Mouse (Mus musculus) small intestine, adult 2 months (tissue): ENCODE measurements around the gene Erbb3.

Experiments used
- CTCF ChIP-seq: fragments of 200-500 bp; IDR thresholded peaks from 2 replicates; pipeline ENCODE4 v1.5.1; 2012; ENCODE audit warnings: low read depth, mild to moderate bottlenecking, control low read depth, inconsistent platforms, low read length, moderate library complexity, mixed read lengths; ENCODE audit not compliant: insufficient replicate concordance, insufficient read length; ENCODE audit errors: extremely low read depth
- POLR2A ChIP-seq: fragments of 200-500 bp; IDR thresholded peaks from 2 replicates; pipeline ENCODE4 v1.6.1; 2012; ENCODE audit warnings: low read depth, mild to moderate bottlenecking, control low read depth, inconsistent platforms, low read length, moderate library complexity

- TF ChIP-seq POLR2A: no peak
- no peak for TF ChIP-seq CTCF
These were observed 67.1 kb downstream of the Erbb3 start for GRCm38 (mm10) chr10:128522351-128522750.
